Mouse (Mus musculus) brain, adult 2 months (tissue): ENCODE measurements around the gene Rnase11.
"Not testable (repeated sequence)": the region's sequence is repeated elsewhere in the genome, so short reads cannot be mapped to it uniquely, and the experiment has no call there.

ENCODE experiments used
- DNase-seq: peaks from one replicate; pipeline ENCODE4 v3.0.0; 2011; ENCODE audit warnings: low read depth, low spot score

Gene Rnase11

DNA sequence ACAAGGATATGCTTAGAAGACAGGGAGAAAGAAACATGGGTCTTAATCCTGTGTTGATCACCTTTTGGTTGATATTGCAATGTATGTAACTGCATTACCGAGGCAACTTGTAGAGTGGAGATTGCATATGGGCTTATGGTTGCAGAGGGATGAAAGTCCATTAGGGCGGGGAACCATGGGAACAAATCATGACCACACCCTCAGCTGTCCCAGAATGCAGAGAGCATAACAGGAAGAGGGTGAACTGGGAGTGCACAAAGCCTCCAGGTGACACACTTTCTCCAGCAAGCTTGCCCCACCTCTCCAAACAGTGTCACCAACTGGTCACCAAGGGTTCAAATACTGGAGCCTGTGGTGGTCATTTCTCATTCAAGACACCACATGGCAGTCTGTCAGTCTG is 31.1 kb upstream of the Rnase11 start:
- DNase-seq = no peak

DNA sequence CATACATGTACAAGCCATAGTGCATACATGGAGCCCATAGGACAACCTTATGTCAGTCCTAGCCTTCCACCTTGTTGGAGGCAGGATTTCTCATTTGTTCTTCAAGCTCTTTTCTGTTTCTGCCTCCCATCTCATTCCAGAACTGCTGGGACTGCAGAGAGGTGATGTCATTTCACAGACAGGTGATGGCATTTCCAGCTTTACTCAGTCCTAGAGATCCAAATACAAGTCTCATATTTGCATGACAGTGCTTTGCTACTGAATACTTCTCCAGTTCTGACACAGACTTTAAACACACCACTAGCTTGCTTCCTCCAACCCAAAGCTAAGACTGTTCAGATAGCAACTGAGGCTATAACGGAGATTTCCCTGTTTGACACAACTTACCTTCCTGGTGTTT is 29.2 kb upstream of the Rnase11 start:
- no peak for DNase-seq

GRCm38 (mm10) chr14:51074335-51074734 is 24.4 kb upstream of the Rnase11 start, which contains the start of gene Olfr750:
TSS of gene Olfr750 (minus strand) at chr14:51074435.
- DNase-seq = no peak

DNA sequence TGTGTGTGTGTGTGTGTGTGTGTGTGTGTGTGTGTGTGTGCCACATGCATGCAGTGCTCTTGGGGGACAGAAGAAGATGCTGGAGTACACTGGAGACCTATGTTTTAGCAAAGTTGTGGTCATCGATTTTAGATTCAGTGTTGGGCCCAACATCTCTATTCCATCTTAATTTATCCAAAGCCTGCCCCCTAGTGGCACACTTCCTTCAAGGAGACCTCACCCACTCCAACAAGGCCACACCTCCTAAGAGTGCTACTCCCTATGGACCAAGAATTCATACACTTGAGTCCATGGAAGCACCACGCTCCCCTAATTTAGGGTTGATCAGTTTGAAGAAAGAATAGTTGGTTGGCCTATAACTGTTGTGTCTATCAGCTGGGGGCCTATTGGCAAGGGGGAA is 19.7 kb upstream of the Rnase11 start:
- peak; percentile 25 for DNase-seq

GRCm38 (mm10) chr14:51068956-51069355 is 19.0 kb upstream of the Rnase11 start:
- DNase-seq = no peak

DNA sequence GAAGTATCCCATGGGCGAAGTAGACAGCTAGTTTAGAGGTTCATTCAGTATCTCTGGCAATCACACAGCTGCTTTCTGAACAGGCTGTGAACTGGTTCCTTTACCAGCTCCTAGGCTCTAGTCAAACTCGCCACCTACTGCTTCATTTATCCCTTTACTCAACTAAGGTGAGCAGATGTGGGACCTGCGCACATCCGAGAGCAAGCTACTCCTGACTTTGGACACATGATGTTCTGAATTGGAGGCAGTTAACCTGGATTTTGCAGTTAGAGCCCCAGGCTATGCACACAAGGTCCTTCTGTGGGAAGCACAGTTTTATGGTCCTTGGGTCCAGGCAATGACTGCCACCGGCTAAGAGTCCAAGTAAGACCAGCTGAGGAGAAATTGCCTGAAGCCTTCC is 10.8 kb upstream of the Rnase11 start:
- DNase-seq = no peak

DNA sequence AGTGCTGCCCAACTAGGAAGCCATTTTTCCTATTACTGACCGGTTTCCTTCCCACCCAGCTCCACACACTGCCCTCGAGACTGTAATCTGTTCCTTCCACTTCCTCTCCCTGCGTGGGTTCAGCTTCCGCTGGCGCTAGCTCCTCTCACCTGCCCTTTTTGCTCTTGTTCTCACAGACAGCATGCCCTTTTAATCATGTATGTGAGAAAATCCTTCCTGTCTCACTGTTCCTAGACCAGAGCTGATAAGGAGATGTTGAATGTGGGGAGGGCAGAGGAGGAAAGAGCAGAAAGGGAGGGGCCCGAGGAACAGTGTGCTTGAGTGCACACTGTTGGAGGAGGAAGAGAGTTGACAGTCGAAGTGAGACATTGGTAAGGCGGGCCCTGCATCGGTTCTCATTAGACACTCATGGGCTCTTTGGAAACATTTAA is 7.5 kb upstream of the Rnase11 start, which contains the start of gene Rnase12:
Rnase12 (minus strand) TSS at position 261 of the 431 bp plus-strand sequence.
- no peak for DNase-seq

GRCm38 (mm10) chr14:51054243-51055237 is 4.6 kb upstream of the Rnase11 start:
- DNase-seq = no peak

DNA sequence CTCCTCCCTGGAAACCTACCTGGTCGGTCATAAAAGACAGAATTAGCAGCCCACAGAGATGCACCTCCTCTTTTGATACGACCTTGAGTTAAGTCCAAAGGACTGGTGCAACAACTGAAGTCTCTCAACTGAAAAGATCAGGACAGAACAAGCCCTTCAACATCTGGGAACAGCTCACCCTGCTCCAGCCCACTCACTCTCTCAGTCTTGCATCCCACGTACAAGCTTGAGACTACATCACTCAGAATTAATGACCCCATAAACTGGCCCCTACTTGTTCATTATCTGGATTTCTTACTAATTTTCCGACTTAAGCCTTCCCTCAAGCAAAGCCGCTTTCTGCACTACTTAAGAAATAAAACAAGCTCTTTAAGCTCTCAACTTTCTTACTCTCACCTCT is 3.2 kb upstream of the Rnase11 start:
- DNase-seq = no peak

GRCm38 (mm10) chr14:51051941-51052340 is 2.0 kb upstream of the Rnase11 start:
- DNase-seq = no peak

GRCm38 (mm10) chr14:51047846-51048245 is 2.1 kb downstream of the Rnase11 start:
- no peak for DNase-seq

GRCm38 (mm10) chr14:51041769-51042168 is 8.2 kb downstream of the Rnase11 start, which contains the start of gene Rnase9:
TSS of gene Rnase9 (minus strand) at chr14:51041869.
- no peak for DNase-seq

DNA sequence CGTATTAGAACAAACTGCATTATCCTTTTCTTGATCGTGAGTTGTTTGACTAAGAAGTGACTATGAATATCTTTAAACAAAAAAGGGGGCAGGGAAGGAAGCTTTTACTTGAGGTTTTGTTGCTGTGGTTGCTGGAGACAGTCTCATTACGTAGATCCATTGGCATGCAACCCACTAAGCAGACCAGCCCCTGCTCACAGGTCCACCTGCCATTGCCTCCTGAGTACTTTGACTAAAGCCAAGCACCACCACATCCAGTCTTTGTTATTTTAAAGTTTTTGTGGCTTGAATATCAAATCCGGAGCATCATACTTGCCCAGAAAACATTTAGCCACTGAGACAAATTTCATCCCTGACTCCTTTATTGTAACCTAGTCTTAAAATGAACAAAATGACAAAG is 13.7 kb downstream of the Rnase11 start:
- DNase-seq = no peak

DNA sequence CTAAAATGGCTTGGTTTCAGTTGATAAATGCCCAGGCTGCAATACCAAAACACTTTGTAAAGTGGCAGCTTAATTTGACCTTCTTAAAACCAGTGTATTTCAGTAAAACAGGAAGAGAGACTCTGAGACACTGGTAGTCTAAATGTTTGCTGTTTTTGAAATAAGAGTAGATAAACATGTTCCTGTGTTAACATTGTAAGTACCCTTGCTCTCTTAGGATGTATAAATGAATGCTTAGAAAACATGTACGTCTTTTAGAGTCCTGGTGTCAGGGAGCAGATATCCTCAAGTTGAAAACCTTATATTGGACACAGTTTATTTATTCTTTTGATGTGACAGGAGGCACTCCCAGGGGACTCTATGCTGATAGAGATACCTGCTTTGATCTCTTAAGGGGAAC is 14.8 kb downstream of the Rnase11 start:
- DNase-seq = no peak

- no peak for DNase-seq
These were observed 22.4 kb downstream of the Rnase11 start for GRCm38 (mm10) chr14:51027387-51028155.

DNA sequence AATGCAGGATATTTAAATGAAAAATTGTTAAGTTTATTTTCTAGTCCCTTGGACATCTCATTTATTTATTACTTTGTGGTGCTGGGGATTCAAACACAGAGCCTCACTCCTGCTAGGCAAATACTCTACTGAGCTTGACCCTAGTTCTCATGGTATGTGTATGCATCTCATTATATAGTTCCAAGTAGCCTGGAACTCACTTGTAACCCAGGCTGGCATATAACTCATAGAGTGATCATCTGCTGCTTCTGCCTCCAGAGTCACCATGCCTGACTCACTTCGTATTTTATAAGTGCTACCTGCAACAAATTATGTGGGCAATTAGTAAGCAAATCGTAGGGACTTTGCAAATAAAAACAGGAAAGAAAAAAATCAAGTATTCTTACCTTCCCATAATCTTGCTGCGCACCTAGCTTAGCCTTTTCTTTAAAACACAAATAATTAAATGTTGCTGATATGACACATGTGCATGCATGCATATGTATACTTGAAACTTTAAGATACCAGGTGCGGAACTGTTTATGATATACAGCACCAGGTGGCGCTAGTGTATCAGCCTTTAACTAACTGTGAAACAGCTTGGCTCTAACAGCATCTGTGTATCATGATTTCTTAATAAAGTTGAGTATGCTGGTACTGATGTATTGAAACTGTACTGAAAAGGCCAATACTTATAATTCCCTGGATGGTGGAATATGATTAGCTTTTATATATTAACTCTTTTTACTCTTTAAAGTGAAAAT is 23.4 kb downstream of the Rnase11 start:
- peak; percentile 90 for DNase-seq

DNA sequence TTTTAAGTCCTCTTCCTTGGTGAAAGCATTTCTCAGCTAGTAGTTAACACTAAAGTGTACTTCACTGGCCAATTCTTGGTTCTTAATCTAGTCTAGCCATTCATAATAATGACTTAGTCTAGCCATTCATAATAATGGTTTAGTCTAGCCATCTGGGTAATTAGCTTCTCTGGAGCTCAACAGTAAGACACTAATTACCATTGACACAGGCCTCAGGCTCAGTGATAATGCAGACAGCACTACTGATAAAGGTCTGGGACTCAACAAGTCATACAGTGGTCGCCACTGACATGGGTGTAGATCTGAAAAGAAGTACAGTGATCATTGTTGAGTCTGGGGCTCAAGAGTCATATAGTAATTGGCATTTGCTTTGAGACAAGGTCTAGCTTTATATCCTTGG is 25.1 kb downstream of the Rnase11 start:
- DNase-seq = no peak

GRCm38 (mm10) chr14:51023457-51023856 is 26.5 kb downstream of the Rnase11 start:
- no peak for DNase-seq

- DNase-seq = no peak
These were observed 32.7 kb downstream of the Rnase11 start for GRCm38 (mm10) chr14:51017256-51017655.

- DNase-seq = no peak
These were observed 34.2 kb downstream of the Rnase11 start for GRCm38 (mm10) chr14:51015780-51016179.

- not testable (repeated sequence) for DNase-seq
These were observed 35.2 kb downstream of the Rnase11 start for GRCm38 (mm10) chr14:51014724-51015123.

DNA sequence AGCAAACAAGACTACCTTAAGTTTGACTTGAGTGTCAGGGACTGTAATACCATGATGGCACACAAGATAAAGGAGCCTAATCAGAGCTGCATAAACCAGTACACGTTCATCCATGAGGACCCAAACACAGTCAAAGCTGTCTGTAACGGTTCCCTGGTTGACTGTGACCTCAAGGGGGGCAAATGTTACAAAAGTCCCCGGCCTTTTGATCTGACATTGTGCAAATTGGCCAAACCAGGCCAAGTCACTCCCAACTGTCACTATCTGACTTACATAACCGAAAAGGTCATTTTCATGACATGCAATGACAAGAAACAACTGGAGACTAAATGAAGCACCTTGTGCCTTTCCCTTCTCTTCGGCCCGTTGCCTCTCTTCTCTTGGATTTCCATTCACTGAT is 40.4 kb downstream of the Rnase11 start:
- no peak for DNase-seq
